Mouse (Mus musculus) stomach, embryonic 14.5 days (tissue): ENCODE data around the gene Sel1l. TPM values are rescaled to one million over a fixed set of nuclear protein-coding genes. Genes with fewer than 3 reads are reported as not detected.

Experiments
- ATAC-seq: fragments of 200-750 bp; cut with Nextera tagmentation; 2 replicates; pipeline ENCODE4 v1.8.0; 2017; ENCODE audit warnings: low read depth, moderate TSS enrichment; ENCODE audit not compliant: insufficient number of reproducible peaks, insufficient read depth, low FRiP score
- H3K27ac ChIP-seq: fragments of 300-500 bp; sonication (generic); 2 replicates; pipeline ENCODE4 v1.5.1; 2014; ENCODE audit warnings: mild to moderate bottlenecking, low read length, moderate library complexity, mixed read lengths
- H3K27me3 ChIP-seq: fragments of 300-500 bp; sonication (generic); 2 replicates; pipeline ENCODE4 v1.6.1; 2014; ENCODE audit warnings: low read length, control low read depth, mixed read lengths; ENCODE audit not compliant: control insufficient read depth, insufficient read depth
- H3K36me3 ChIP-seq: fragments of 300-500 bp; sonication (generic); 2 replicates; pipeline ENCODE4 v1.6.1; 2014; ENCODE audit warnings: mild to moderate bottlenecking, control low read depth, low read length, moderate library complexity, mixed read lengths; ENCODE audit not compliant: control insufficient read depth, insufficient read depth
- H3K4me1 ChIP-seq: fragments of 300-500 bp; sonication (generic); 2 replicates; pipeline ENCODE4 v1.6.1; 2014; ENCODE audit warnings: low read length, control low read depth, mixed read lengths; ENCODE audit not compliant: control insufficient read depth, insufficient read depth
- H3K4me2 ChIP-seq: fragments of 300-500 bp; sonication (generic); replicated peaks from 2 replicates; pipeline ENCODE4 v1.6.1; 2014; ENCODE audit warnings: low read depth, low read length, control low read depth
- H3K4me3 ChIP-seq: fragments of 300-500 bp; sonication (generic); 2 replicates; pipeline ENCODE4 v1.5.1; 2014; ENCODE audit warnings: low read depth, low read length, control low read depth
- H3K9ac ChIP-seq: fragments of 300-500 bp; sonication (generic); replicated peaks from 2 replicates; pipeline ENCODE4 v1.6.1; 2014; ENCODE audit warnings: low read depth, mild to moderate bottlenecking, control low read depth, low read length, moderate library complexity, mixed read lengths
- H3K9me3 ChIP-seq: fragments of 300-500 bp; sonication (generic); 2 replicates; pipeline ENCODE4 v1.6.1; 2016; ENCODE audit warnings: low read depth, low read length, control low read depth; ENCODE audit not compliant: control insufficient read depth
- WGBS: fragments of 180-500 bp; shearing (Covaris S2); extraction: QIAGEN DNeasy Blood & Tissue Kit; methylation state at CpG from one replicate; pipeline ENCODE4 v1.1.7; 2014; 5-methylcytosine and 5-hydroxymethylcytosine counted together
- polyA plus RNA-seq: library from polyadenylated mRNA; unstranded; fragments of >200 nt; fragmentation: Nextera tagmentation; extraction: Ambion mirVana; gene quantifications from 2 replicates; pipeline ENCODE4 v1.2.1, GENCODE M21; 2014

Sel1l gene
- polyA plus RNA-seq, 1 experiment from 2014 or later = 94.0 TPM

GRCm38 (mm10) chr12:91766338-91767107 is 82.4 kb downstream of the Sel1l start:
- no peak overlapping the region for H3K4me2 ChIP-seq
- no peak for ATAC-seq
- no peak overlapping the region for H3K4me3 ChIP-seq
- H3K27me3 ChIP-seq = no peaks in the 10 kb centered on the region
- H3K9ac ChIP-seq = no peak overlapping the region
- H3K9me3 ChIP-seq = no peaks in the 10 kb centered on the region
- WGBS = 65% methylated on average over 14 of the region's 14 CpGs
- no peak overlapping the region for H3K27ac ChIP-seq
- H3K4me1 ChIP-seq = 0 out of 2 replicates have a peak, but pooled peaks cover 6% of the 10 kb centered on the region
- H3K36me3 ChIP-seq = no peaks in the 10 kb centered on the region

- Histone ChIP-seq H3K36me3 (no peaks in the 10 kb centered on the region), H3K27me3 (no peaks in the 10 kb centered on the region), H3K4me3 (no peak overlapping the region), H3K4me1 (0 out of 2 replicates have a peak, but pooled peaks cover 6% of the 10 kb centered on the region), H3K27ac (no peak overlapping the region), H3K9me3 (no peaks in the 10 kb centered on the region), H3K4me2 (no peak overlapping the region), H3K9ac (no peak overlapping the region)
- no peak for ATAC-seq
- WGBS = 57% methylated on average over 13 of the region's 13 CpGs
These were observed 83.5 kb downstream of the Sel1l start for GRCm38 (mm10) chr12:91765504-91765903.

GRCm38 (mm10) chr12:91765054-91765453 is 83.9 kb downstream of the Sel1l start:
- Histone ChIP-seq H3K4me2 (no peak overlapping the region), H3K27me3 (no peaks in the 10 kb centered on the region), H3K4me1 (0 out of 2 replicates have a peak, but pooled peaks cover 6% of the 10 kb centered on the region), H3K4me3 (no peak overlapping the region), H3K36me3 (no peaks in the 10 kb centered on the region), H3K27ac (no peak overlapping the region), H3K9ac (no peak overlapping the region), H3K9me3 (no peaks in the 10 kb centered on the region)
- no peak for ATAC-seq
- 6% methylated on average over 2 of the region's 2 CpGs for WGBS

GRCm38 (mm10) chr12:91764471-91764870 is 84.5 kb downstream of the Sel1l start:
- H3K27ac ChIP-seq = no peak overlapping the region
- no peaks in the 10 kb centered on the region for H3K9me3 ChIP-seq
- no peak overlapping the region for H3K4me3 ChIP-seq
- H3K27me3 ChIP-seq = no peaks in the 10 kb centered on the region
- H3K9ac ChIP-seq = no peak overlapping the region
- ATAC-seq = no peak
- 0 out of 2 replicates have a peak, but pooled peaks cover 6% of the 10 kb centered on the region for H3K4me1 ChIP-seq
- WGBS = 71% methylated on average over 2 of the region's 2 CpGs
- H3K4me2 ChIP-seq = no peak overlapping the region
- H3K36me3 ChIP-seq = no peaks in the 10 kb centered on the region

GRCm38 (mm10) chr12:91759836-91760235 is 89.1 kb downstream of the Sel1l start:
- H3K36me3 ChIP-seq = no peaks in the 10 kb centered on the region
- 0 out of 2 replicates have a peak, but pooled peaks cover under 1% of the 10 kb centered on the region for H3K4me1 ChIP-seq
- no peak overlapping the region for H3K9ac ChIP-seq
- H3K27ac ChIP-seq = no peak overlapping the region
- WGBS = 83% methylated on average over 3 of the region's 3 CpGs
- H3K27me3 ChIP-seq = no peaks in the 10 kb centered on the region
- H3K4me3 ChIP-seq = no peak overlapping the region
- no peak for ATAC-seq
- H3K4me2 ChIP-seq = no peak overlapping the region
- H3K9me3 ChIP-seq = no peaks in the 10 kb centered on the region

- Histone ChIP-seq H3K9me3 (no peaks in the 10 kb centered on the region), H3K9ac (no peak overlapping the region), H3K36me3 (no peaks in the 10 kb centered on the region), H3K27ac (no peak overlapping the region), H3K27me3 (no peaks in the 10 kb centered on the region), H3K4me3 (no peak overlapping the region), H3K4me1 (no peaks in the 10 kb centered on the region), H3K4me2 (no peak overlapping the region)
- WGBS = 90% methylated on average over 13 of the region's 13 CpGs
- no peak for ATAC-seq
These were observed 90.9 kb downstream of the Sel1l start for GRCm38 (mm10) chr12:91757854-91758562.

- Histone ChIP-seq H3K36me3 (no peaks in the 10 kb centered on the region), H3K9me3 (no peaks in the 10 kb centered on the region), H3K4me1 (no peaks in the 10 kb centered on the region), H3K4me3 (no peak overlapping the region), H3K9ac (no peak overlapping the region), H3K27me3 (no peaks in the 10 kb centered on the region), H3K4me2 (no peak overlapping the region), H3K27ac (no peak overlapping the region)
- 26% methylated on average over 5 of the region's 5 CpGs for WGBS
- peak; percentile 53; the same call in 1 of the 2 replicates for ATAC-seq
These were observed 92.3 kb downstream of the Sel1l start for GRCm38 (mm10) chr12:91756562-91757166.
